Mouse (Mus musculus) heart, adult 2 months (tissue): ENCODE results near the gene Irf2bp2.

Experiments
- CTCF ChIP-seq: fragments of 200-600 bp; IDR thresholded peaks from 2 replicates; pipeline ENCODE4 v1.8.1; 2022; ENCODE audit warnings: antibody characterized with exemption, mild to moderate bottlenecking, moderate library complexity
- EP300 ChIP-seq: fragments of 200-500 bp; IDR thresholded peaks from 2 replicates; pipeline ENCODE4 v1.6.1; 2011; ENCODE audit warnings: low read depth, low read length, control low read depth; ENCODE audit not compliant: insufficient read depth
- POLR2A ChIP-seq: fragments of 200-500 bp; IDR thresholded peaks from 2 replicates; pipeline ENCODE4 v1.6.1; 2011; ENCODE audit warnings: mild to moderate bottlenecking, low read depth, low read length, control low read depth; ENCODE audit not compliant: insufficient read depth

DNA sequence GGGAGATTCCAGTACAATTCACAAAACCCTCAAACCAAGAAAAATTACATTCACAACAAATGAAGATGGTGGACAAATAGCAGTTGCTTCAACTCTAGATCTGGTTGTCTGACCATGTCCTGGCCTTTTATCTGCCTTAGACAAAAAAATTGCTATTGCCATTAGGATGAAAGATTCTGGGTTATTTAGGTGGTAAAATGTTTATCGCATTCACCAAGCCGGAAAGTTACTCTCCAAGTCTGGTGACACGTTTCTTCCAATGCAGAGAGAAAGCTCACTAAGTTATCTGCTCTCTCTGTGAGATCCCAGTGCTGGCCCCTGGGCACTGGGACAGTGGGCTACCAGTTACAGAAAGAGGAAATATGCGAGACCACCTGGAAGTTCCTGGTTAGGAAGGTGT is 5.5 kb upstream of the Irf2bp2 start:
- TF ChIP-seq EP300 (no peak), CTCF (no peak), POLR2A (no peak)
